Mouse (Mus musculus) liver, adult 2 months (tissue): Measurements from ENCODE around the gene Adam21.

Experiments used
- CTCF ChIP-seq: fragments of 200-500 bp; IDR thresholded peaks from 2 replicates; pipeline ENCODE4 v1.5.1; 2011; ENCODE audit warnings: low read depth, low read length, control low read depth
- POLR2A ChIP-seq: fragments of 200-500 bp; IDR thresholded peaks from 2 replicates; pipeline ENCODE4 v1.6.1; 2011; ENCODE audit warnings: low read length, control low read depth; ENCODE audit not compliant: insufficient read depth; ENCODE audit errors: extremely low read depth

GRCm38 (mm10) chr12:81532316-81533028, 35.8 kb downstream of the Adam21 start, which contains the start of the genes Gm20498 and Synj2bp:
- TF ChIP-seq CTCF (no peak), POLR2A (peak; percentile 84; the same call in 1 of the 2 replicates)
